In the genomic region with DNA sequence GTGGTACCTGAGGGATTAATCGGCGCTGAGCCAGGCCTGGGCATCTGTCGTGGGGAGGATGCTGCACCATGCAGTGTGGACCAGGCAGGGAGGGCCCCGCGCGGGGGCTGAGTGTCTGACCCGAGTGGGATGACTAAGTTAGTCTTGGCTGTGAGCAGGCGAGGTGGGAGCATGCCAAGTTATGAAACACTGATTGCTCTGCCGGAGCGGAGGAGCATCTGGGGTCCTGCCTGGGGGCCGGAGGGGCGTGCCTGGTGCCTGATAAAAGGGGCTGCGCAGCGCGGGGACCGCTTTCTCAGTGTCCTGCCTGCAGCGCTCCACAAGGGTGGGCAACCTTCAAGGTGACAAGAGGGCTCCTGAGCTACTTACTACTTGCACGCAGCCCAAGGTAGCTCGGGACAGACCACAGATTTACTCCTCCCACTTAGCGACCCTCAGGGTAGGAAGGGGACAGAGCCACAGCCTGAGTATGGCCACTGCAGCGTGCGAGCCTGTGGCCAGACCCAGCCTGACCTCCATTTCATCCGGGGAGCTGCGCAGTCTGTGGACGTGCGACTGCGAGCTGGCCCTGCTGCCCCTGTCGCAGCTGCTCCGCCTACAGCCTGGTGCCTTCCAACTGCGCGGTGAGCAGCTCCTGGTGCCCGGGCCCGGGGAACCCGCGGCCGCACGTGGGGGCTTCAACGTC, we compare ENCODE assay signal across 8 mouse cellular contexts. TPM values are rescaled to one million over a fixed set of nuclear protein-coding genes. Genes with fewer than 3 reads are reported as not detected.
DNase-seq lines count a peak whose midpoint lies in the region; ATAC-seq lines count a peak whose summit lies in the region.
"Had no signal": no experiment of that assay in that cellular context is flagged by ENCODE, and none has a peak within 500 bp of the region (broad histone marks: within the 10 kb centered on the region; RNA-seq: fewer than 3 reads in every experiment).

A gene (plus strand): TSS at position 241 of the 685 bp plus-strand sequence.

- no peaks in the 10 kb centered on the region for H3K4me1 ChIP-seq in brown adipose tissue, adult 24 weeks (ENCODE audit: control insufficient read depth, insufficient read depth, insufficient read length, low read length)
- peaks cover 15% of the 10 kb centered on the region for H3K4me1 ChIP-seq in embryonic facial prominence, embryonic 15.5 days
- H3K4me1 ChIP-seq in heart, embryonic 10.5 days, result peaks cover 16% of the 10 kb centered on the region
- H3K4me1 ChIP-seq in kidney, embryonic 14.5 days (ENCODE audit: control insufficient read depth, insufficient read depth, low read length), result peaks cover 9% of the 10 kb centered on the region; the same call in 1 of the 2 replicates
- H3K4me1 ChIP-seq in liver, embryonic 11.5 days (replicated peaks; ENCODE audit: control insufficient read depth, insufficient read depth, low read length), result peaks cover 7% of the 10 kb centered on the region
- peaks cover 9% of the 10 kb centered on the region; the same call in 1 of the 2 replicates for H3K4me1 ChIP-seq in neural tube, embryonic 11.5 days (ENCODE audit: control insufficient read depth, insufficient read depth, low read length)

- peak within 1 kb of the TSS; percentile 78 for H3K27ac ChIP-seq in brown adipose tissue, adult 24 weeks (replicated peaks; ENCODE audit: low read depth, low read length)
- H3K27ac ChIP-seq in embryonic facial prominence, embryonic 15.5 days (replicated peaks), result no peak within 1 kb of the TSS
- H3K27ac ChIP-seq in heart, embryonic 10.5 days, result peak within 1 kb of the TSS; percentile 81
- H3K27ac ChIP-seq in kidney, embryonic 14.5 days (ENCODE audit: low read depth, low read length), result no peak within 1 kb of the TSS
- no peak within 1 kb of the TSS for H3K27ac ChIP-seq in liver, embryonic 11.5 days (ENCODE audit: low read depth, low read length)
- H3K27ac ChIP-seq in neural tube, embryonic 11.5 days (ENCODE audit: low read depth, low read length), result no peak within 1 kb of the TSS

- no peaks in the 10 kb centered on the region for H3K36me3 ChIP-seq in embryonic facial prominence, embryonic 15.5 days
- no peaks in the 10 kb centered on the region for H3K36me3 ChIP-seq in heart, embryonic 10.5 days
- no peaks in the 10 kb centered on the region for H3K36me3 ChIP-seq in kidney, embryonic 14.5 days (ENCODE audit: control insufficient read depth, insufficient read depth, low read length)
- H3K36me3 ChIP-seq in liver, embryonic 11.5 days (ENCODE audit: control insufficient read depth, insufficient read depth, low read length), result no peaks in the 10 kb centered on the region
- no peaks in the 10 kb centered on the region for H3K36me3 ChIP-seq in neural tube, embryonic 11.5 days (ENCODE audit: control insufficient read depth, insufficient read depth, low read length)

- 2% methylated on average over 38 of the region's 38 CpGs for WGBS in embryonic facial prominence, embryonic 15.5 days
- WGBS in heart, embryonic 10.5 days, result 3% methylated on average over 38 of the region's 38 CpGs
- 4% methylated on average over 38 of the region's 38 CpGs for WGBS in kidney, embryonic 14.5 days
- WGBS in liver, embryonic 11.5 days, result 9% methylated on average over 38 of the region's 38 CpGs
- 4% methylated on average over 38 of the region's 38 CpGs for WGBS in neural tube, embryonic 11.5 days

- H3K4me3 ChIP-seq in brown adipose tissue, adult 24 weeks (ENCODE audit: insufficient read depth, low read depth, low read length), result peak within 1 kb of the TSS; percentile 60
- peak within 1 kb of the TSS; percentile 40 for H3K4me3 ChIP-seq in embryonic facial prominence, embryonic 15.5 days (replicated peaks)
- peak within 1 kb of the TSS; percentile 60 for H3K4me3 ChIP-seq in heart, embryonic 10.5 days
- H3K4me3 ChIP-seq in kidney, embryonic 14.5 days (ENCODE audit: low read length), result peak within 1 kb of the TSS; percentile 39
- peak within 1 kb of the TSS; percentile 38 for H3K4me3 ChIP-seq in liver, embryonic 11.5 days (ENCODE audit: low read depth, low read length)
- peak within 1 kb of the TSS; percentile 26 for H3K4me3 ChIP-seq in neural tube, embryonic 11.5 days (ENCODE audit: low read depth, low read length)
- H3K4me3 ChIP-seq: erythroblast, embryonic 14.5 days had no signal

- no peak for DNase-seq in heart, embryonic 10.5 days (ENCODE audit: low spot score)
- DNase-seq in liver, embryonic 11.5 days (ENCODE audit: low spot score), result peak; percentile 44
- DNase-seq in neural tube, embryonic 11.5 days (ENCODE audit: low spot score), result peak; percentile 53
- DNase-seq in urinary bladder, adult 2 months (ENCODE audit: low spot score), result peak; percentile 63

- peak within 1 kb of the TSS; percentile 3; the same call in 1 of the 2 replicates for H3K9ac ChIP-seq in embryonic facial prominence, embryonic 15.5 days
- peak within 1 kb of the TSS; percentile 47; the same call in 1 of the 2 replicates for H3K9ac ChIP-seq in kidney, embryonic 14.5 days (ENCODE audit: low read depth, low read length)
- peak within 1 kb of the TSS; percentile 34 for H3K9ac ChIP-seq in liver, embryonic 11.5 days (ENCODE audit: low read depth, low read length)
- peak within 1 kb of the TSS; percentile 39 for H3K9ac ChIP-seq in neural tube, embryonic 11.5 days (ENCODE audit: low read length)

- H3K4me2 ChIP-seq in embryonic facial prominence, embryonic 15.5 days (replicated peaks), result peak within 1 kb of the TSS; percentile 58
- H3K4me2 ChIP-seq in kidney, embryonic 14.5 days (replicated peaks; ENCODE audit: low read depth, low read length), result peak within 1 kb of the TSS; percentile 62
- peak within 1 kb of the TSS; percentile 63 for H3K4me2 ChIP-seq in liver, embryonic 11.5 days
- peak within 1 kb of the TSS; percentile 61 for H3K4me2 ChIP-seq in neural tube, embryonic 11.5 days (ENCODE audit: low read depth)

- peak; percentile 63 for ATAC-seq in embryonic facial prominence, embryonic 15.5 days (ENCODE audit: insufficient number of reproducible peaks, low FRiP score, low TSS enrichment, low read depth)
- ATAC-seq in kidney, embryonic 14.5 days (ENCODE audit: low FRiP score, low TSS enrichment), result peak; percentile 64
- peak; percentile 48 for ATAC-seq in liver, embryonic 11.5 days (replicated peaks; ENCODE audit: low FRiP score)
- ATAC-seq in neural tube, embryonic 11.5 days (ENCODE audit: insufficient read depth, low FRiP score, low TSS enrichment), result peak; percentile 69

- peaks cover 26% of the 10 kb centered on the region for H3K27me3 ChIP-seq in embryonic facial prominence, embryonic 15.5 days
- H3K27me3 ChIP-seq in heart, embryonic 10.5 days (ENCODE audit: insufficient read depth, poor library complexity, severe bottlenecking), result peaks cover 34% of the 10 kb centered on the region
- H3K27me3 ChIP-seq in kidney, embryonic 14.5 days (ENCODE audit: control insufficient read depth, insufficient read depth, low read length), result peaks cover 19% of the 10 kb centered on the region
- peaks cover 20% of the 10 kb centered on the region for H3K27me3 ChIP-seq in liver, embryonic 11.5 days (replicated peaks; ENCODE audit: control insufficient read depth, insufficient read depth, low read length)
- peaks cover 3% of the 10 kb centered on the region; the same call in 1 of the 2 replicates for H3K27me3 ChIP-seq in neural tube, embryonic 11.5 days (ENCODE audit: control insufficient read depth, insufficient read depth, low read length)

- H3K9me3 ChIP-seq in embryonic facial prominence, embryonic 15.5 days (replicated peaks), result no peaks in the 10 kb centered on the region
- 0 out of 2 replicates have a peak, but pooled peaks cover 4% of the 10 kb centered on the region for H3K9me3 ChIP-seq in heart, embryonic 10.5 days
- 0 out of 2 replicates have a peak, but pooled peaks cover 3% of the 10 kb centered on the region for H3K9me3 ChIP-seq in kidney, embryonic 14.5 days (ENCODE audit: control insufficient read depth, low read length)
- no peaks in the 10 kb centered on the region for H3K9me3 ChIP-seq in liver, embryonic 11.5 days (ENCODE audit: control insufficient read depth, low read length)
- H3K9me3 ChIP-seq in neural tube, embryonic 11.5 days (ENCODE audit: control insufficient read depth, low read length), result no peaks in the 10 kb centered on the region

RNA-seq across cellular contexts. Expression of the gene that starts here (rescaled TPM):
- 6.2 and 12.4 TPM in 2 replicates for polyA plus RNA-seq in brown adipose tissue, adult 24 weeks (2012; ENCODE audit: insufficient read depth, insufficient read length, missing spikeins)
- 1.8 and 2.2 TPM in 2 replicates for polyA plus RNA-seq in embryonic facial prominence, embryonic 15.5 days (2015; fragmentation: Nextera tagmentation; extraction: Ambion mirVana)
- 0.26 and 0.62 TPM in 2 replicates for polyA plus RNA-seq in heart, embryonic 10.5 days (2016; fragmentation: Nextera tagmentation; extraction: Ambion mirVana)
- polyA plus RNA-seq in kidney, embryonic 14.5 days (2014; fragmentation: Nextera tagmentation; extraction: Ambion mirVana), result 0.18 TPM in 1 of 2 replicates, not detected in the other
- 0.75 and 1.2 TPM in 2 replicates for polyA plus RNA-seq in liver, embryonic 11.5 days (2014; fragmentation: Nextera tagmentation; extraction: Ambion mirVana)
- 0.16 and 0.28 TPM in 2 replicates for polyA plus RNA-seq in neural tube, embryonic 11.5 days (2014; fragmentation: Nextera tagmentation; extraction: Ambion mirVana)
- polyA plus RNA-seq in urinary bladder, adult 2 months (2012; rRNA removed), result 30.4 and 31.6 TPM in 2 replicates
- polyA plus RNA-seq: erythroblast, embryonic 14.5 days had no signal

Comparison
In these comparisons a context has a peak if more than half of its experiments do, and no peak if none do; other contexts are left out.
1. Peak in ATAC-seq, H3K4me3 ChIP-seq, H3K9ac ChIP-seq and H3K4me2 ChIP-seq in kidney, embryonic 14.5 days; RNA of the gene not detected or under 1 TPM.
2. Peak in DNase-seq, ATAC-seq, H3K4me3 ChIP-seq, H3K9ac ChIP-seq and H3K4me2 ChIP-seq in neural tube, embryonic 11.5 days; RNA of the gene not detected or under 1 TPM.
3. H3K27ac ChIP-seq: peak in brown adipose tissue, adult 24 weeks (single experiment) and heart, embryonic 10.5 days (single experiment); none in embryonic facial prominence, embryonic 15.5 days (single experiment), kidney, embryonic 14.5 days (single experiment), liver, embryonic 11.5 days (single experiment) and neural tube, embryonic 11.5 days (single experiment).
4. Peak in every context shown above with its lines, with median percentiles within 50 percentile points of each other: H3K4me3 ChIP-seq, ATAC-seq, H3K4me2 ChIP-seq and H3K9ac ChIP-seq.